Mouse (Mus musculus): Measurements from ENCODE around the gene Gfral.

Gene Gfral

DNA sequence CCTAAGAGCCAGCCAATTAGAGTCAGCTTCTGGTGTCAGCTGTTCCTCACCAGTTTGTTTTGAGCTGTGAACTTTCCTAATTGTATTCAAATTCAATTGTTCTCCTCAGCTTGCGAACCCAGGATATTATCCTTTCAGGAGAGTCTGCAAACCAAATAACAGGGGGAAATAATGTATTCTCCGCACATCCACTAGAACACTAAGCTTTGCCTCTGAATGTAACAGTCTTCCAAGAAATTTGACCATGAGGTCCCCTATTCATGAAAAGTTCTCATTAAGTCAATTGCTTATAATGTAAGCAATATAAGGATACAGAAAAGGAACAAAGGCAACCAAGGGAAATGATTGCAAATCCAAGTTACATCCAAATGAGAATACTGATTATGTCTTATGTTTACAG is at the start of gene Gfral:
Gene Gfral (minus strand): TSS at position 101 of the 400 bp plus-strand sequence.
- no peak for DNase-seq (ENCODE audit: low spot score in 2 of 2)

DNA sequence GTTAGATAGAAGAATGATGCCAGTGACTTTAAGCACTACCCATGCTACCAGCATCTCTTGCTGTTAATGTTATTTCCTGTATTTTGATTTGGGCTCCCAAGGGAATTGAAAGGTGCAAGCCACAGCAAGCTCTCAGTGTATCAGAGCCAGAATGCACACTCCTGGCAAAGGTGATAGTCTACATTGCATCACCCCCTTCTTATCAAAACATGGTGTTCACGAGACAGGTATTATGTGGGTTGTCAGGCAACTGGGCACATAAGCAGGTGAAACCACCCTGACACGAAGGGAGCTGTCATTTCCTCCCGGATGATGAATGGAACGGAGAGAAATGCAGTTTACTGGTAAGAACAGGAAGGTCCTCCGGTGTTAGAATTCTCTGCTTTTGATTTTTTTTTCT is 44.3 kb upstream of the Gfral start:
- no peak for DNase-seq (ENCODE audit: low spot score in 2 of 2)

DNA sequence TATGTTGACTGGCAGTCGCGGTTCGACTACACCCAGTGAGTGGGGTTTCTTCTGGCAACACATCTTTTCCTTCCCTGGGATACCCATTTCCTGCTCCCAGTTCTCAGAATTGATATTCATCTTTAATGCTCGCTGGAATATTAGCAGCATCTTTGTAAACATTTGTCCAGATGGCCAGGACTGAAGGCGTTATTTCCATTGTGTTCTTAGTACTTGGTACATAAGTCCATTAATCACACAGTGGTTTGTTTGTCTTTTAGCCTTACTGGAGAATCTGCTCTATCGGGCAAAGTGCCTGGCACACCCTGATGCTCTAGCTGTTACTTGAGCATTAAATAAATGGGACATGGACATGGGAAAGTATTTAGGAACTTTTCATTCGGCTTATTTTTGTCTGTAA is 39.1 kb upstream of the Gfral start:
- no peak for DNase-seq (ENCODE audit: low spot score in 2 of 2)

DNA sequence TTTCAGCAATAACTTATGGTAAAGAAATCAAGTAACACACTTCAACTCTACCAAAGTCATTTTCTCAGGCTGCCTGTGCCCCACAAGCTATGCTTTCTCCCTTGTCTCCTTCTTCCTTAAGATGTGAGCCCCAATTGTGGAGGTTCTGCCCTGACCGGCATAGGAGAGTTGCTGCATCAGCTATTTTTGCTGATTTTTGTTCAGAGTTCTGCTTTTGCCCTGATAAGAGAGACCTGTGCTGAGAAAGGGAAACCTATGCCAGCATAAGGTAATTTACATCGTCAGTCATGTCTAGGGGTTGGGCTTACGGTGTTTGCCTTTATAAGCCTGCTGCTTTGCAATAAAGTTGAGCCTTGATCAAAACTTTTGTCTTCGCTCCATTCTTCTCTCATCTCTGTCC is 38.7 kb upstream of the Gfral start:
- DNase-seq (ENCODE audit: low spot score in 2 of 2), result no peak

DNA sequence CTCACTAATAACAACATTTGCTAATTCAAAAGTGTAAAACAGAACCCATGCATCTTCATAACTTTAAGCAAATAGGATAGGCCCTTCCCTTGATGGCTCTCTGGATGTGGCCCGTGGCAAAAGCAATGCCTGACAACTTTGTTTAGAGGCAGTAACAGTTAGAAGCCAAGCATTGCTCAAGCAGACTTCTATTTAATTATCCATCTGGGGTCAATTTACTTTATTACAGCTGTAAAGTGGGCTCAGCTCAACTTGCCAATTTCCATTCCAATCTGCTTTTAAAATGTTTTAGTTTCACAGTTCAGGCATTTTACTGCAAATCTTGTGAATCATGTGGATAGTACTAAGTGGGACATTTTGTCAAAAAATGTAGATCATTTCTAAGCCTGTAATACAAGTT is 28.9 kb upstream of the Gfral start:
- no peak for DNase-seq (ENCODE audit: low spot score in 2 of 2)

DNA sequence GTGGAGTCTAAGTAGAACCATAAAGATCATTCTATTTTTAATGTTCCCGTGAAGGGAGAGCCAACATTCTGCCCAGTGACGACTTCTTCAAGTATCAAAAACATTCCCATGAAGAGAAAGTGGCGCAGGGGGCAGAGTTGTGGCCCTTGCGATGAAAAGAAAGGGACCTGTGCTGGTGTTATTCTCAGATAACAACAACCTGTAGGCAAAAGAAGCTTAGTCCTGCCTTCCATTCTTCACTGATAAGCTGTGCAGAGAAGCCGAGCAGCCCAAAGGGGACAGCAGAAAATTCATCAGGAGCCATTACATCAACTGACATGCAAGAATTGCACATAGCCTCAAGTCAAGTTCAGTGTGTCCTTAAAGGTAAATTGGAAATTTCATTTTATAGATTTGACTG is 24.5 kb upstream of the Gfral start:
- DNase-seq (ENCODE audit: low spot score in 2 of 2), result no peak

DNA sequence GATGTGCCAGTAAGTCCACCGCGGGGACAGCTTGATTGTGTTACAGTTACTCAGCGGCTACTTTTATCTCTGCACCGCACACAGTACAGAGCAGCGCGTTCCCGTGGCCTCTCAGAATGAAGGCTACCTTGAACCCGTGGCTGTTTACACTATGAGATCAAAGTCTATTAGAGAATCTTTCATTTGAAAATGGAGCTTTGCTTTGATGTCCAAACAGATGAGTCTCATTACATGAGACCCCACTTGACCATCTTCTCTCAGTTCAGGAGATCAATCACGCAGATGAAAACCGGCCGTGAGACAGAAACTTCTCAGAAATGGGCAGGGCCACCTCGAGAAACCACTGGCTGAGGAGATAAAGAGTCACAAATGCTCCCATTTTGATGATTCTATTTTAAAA is 23.8 kb upstream of the Gfral start:
- DNase-seq (ENCODE audit: low spot score in 2 of 2), result no peak

DNA sequence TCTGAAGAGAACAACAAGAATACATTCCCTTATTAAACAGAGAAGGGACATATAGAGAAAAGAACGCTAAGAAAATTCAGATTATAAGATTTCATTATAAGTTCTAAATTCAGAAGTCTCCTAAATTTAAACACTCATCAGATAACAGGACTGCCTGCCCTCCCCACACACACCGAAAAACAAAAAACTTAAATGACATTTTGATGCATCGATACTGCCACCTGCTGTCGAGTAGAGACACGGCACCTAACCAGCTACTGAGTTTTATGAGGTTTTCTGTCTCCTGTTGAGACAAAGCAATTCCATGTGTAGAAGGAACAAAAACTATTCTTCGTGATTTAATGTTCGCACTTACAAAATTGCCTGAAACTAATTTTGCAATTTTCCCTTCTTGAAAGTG is 23.2 kb upstream of the Gfral start:
- DNase-seq (ENCODE audit: low spot score in 2 of 2), result peak; percentile 3 to 35

DNA sequence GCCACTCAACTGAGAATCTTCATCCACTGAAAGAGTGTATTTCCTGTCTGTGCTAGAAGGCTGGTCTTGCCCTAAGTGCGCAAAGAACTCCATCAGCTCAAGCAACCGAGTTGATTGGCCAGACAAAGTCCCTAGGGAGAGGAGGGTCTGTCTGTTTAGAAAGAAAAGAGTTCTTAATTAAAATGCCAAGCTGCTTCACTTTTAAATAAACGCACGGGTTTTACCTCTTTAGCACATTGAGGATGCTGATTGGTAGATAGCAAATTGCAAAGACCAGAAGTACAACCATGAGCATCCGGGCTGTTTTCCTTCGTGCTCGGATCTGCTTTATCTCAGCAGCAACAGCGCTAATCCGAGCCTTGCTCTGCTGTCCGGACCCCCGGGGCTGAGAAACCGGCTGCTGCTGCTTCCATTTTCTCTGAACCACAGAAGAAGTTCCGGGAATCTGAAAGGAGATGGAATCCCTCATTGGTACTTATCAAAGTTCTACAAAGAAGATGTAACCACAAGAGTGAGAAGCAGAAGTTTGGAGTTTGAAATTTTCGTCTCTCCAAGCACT is 22.6 kb upstream of the Gfral start:
- DNase-seq (ENCODE audit: low spot score in 2 of 2), result peak in 1 of 2 experiments; percentile 2

DNA sequence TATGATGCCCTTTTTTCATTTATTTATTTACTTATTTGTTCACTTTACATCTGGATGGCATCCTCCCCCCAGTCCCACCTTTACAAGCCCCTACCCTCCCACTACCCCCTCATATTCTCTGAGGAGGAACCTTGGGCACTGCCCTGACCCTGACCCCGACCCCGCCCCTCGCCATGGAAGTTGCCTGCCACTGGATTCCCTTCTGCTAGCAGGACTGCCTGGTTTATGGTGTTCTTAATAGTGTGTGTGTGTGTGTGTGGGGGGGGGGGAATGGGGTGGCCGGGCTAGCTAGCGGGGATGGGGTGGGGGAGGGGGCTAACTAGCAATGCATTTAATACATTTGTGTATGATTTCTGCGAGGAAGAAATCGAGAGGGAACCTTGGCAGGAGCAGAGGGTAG is 21.4 kb upstream of the Gfral start:
- no peak for DNase-seq (ENCODE audit: low spot score in 2 of 2)

DNA sequence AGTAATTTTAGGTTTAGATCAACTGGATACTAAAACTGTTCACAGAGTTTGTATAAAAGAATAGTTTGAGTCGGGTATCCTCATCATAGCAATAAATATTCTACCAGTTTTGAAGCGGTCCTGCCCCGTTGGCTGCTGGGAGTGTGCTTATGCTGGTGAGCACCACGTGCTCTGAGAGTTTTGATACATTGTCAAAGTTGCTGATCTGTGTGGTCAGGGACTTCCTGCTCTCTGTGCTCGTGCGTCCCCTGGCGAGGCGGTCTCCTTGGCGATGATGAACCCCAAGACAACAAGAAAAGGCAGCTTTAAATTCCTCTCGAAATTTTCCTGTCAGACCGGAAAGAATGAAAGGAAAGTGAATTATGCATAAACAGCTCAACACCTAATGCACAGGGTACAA is 16.9 kb upstream of the Gfral start:
- no peak for DNase-seq (ENCODE audit: low spot score in 2 of 2)

DNA sequence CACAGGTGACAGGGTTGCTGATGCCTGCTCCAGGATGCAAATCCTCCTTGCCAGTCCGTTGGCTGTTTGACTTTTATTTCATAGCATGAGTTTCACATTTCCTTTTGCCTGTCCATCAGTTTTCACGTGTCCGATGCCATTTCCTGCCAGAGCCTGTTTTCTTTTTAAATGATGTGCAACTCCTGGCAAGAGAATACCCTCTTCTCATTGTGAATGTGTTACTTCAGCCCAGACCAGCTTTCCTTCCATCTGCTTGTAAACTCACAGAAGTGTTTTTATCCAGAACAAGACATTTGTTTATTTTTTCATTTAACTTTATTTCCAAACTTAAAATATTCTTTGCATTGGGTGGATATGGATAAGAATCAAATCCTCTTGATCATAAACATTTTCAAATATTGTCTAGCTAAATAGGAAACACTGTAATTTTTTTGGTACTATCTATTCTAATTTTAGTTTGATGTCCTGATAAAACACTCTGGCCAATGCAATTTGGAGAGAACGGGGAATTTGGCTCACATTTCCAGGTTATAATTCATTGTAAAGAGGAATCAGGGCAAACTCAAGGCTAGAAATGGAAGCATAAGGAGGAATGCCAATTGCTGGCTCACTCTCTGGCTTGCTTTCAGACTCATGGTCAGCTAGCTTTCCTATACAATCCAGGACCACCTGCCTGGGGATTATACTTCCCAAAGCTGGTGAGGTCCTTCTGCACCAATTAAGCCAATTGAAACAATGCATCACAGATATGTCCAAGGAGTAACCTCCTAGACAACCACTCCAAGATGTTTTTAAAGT is 3.9 kb upstream of the Gfral start:
- no peak for DNase-seq (ENCODE audit: low spot score in 2 of 2)

DNA sequence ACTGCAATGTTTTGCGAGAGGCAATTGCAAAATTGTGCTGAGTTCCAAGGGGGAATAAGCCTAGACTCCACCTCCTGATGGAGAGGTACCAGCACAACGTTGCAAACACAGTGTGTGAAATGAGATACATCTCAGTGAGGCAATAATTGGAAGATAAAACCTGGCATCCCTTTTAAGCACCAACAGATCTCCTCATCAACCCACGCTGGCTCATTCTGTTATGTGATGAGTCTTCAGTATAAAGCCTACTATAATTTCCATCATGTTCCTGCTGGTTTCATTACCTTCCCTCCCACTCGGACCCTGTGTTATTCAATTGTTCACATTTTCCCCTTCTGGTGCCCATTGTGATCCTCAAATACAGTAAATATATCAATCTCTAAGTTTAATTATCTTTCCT is 1.2 kb upstream of the Gfral start:
- no peak for DNase-seq (ENCODE audit: low spot score in 2 of 2)

DNA sequence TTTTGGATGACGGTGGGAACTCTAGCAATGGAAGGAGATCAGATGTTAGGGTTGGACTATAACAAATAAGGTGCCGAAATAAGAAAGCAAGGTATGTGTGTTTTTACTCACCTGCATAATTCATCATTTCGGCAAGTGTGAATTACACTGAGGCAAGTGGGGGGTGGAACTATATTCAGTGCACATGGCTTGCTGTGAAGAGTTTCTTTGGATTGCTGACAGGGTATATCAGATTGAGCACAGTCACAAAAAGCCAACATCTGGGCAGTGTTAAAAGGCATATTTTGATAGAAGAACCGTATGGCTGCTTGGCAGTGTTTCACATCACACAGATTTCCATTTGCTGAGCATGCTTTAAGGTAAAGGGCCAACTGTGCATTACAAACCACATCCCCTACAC is 16.5 kb downstream of the Gfral start:
- no peak for DNase-seq (ENCODE audit: low spot score in 2 of 2)

DNA sequence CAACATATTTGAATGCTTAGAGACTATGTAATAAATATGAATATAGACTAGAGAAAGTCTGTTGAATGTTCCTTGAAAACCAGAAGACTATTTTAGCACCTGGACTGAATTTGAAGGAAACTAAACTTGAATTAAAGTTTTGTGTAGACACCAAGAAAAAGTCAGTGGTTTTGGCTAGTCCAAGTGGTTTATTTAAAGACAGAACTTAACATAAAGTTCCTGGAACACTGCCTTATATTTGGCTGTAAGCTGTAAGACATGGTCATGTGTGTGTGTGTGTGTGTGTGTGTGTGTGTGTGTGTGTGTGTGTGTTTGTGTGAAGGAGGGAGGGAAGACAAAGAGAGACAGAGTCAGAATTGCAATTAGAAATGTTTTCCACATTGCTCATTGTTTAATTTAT is 34.2 kb downstream of the Gfral start:
- DNase-seq (ENCODE audit: low spot score in 2 of 2), result no peak

DNA sequence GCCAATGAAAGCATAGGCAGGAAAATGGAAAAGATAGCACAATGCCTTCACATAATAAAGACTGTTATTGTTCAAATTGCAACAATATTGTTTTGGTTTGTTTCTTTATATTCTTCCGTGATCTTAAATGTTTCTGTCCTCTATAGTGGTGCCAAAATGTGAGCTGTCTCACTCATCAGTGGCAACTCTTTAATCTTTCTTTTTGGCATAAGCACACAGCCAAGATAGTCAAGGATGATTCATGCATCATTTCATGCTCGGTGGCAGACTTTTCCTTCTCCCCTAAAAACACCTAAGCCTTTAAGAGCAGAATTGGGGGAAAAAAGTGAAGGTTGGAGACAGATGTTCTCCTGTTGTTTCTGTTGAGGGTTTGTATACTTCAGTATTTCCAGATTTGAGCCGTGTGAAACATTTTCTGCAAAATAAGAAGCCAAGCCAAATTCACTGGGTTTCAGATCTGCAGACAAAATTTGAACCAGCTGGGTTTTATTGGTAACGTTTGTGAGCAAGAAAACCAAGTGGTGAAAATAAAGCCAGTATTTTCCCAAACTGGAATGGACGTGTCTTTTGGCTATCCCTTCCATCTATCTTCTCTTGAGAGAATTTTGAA is 40.7 kb downstream of the Gfral start:
- no peak for DNase-seq (ENCODE audit: low spot score in 2 of 2)

DNA sequence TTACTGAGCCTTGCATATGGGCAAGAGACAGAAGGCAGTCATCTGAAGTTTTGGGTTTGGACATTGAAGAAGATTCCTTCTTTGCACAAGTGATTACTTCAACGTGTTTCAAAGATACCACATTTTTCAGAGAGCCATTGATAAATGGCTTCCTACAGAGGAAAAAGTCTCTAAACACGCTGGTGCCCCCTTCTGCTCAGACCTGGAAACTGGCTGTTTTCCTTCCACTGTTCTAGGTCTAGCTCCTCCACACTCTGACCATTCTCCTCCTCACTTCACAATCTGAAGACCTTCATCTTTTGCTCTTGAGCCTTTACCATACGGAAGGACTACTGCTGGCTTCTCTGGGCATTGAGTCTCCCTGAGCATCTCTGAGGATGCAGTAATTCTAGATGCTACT is 45.1 kb downstream of the Gfral start:
- no peak for DNase-seq (ENCODE audit: low spot score in 2 of 2)

DNA sequence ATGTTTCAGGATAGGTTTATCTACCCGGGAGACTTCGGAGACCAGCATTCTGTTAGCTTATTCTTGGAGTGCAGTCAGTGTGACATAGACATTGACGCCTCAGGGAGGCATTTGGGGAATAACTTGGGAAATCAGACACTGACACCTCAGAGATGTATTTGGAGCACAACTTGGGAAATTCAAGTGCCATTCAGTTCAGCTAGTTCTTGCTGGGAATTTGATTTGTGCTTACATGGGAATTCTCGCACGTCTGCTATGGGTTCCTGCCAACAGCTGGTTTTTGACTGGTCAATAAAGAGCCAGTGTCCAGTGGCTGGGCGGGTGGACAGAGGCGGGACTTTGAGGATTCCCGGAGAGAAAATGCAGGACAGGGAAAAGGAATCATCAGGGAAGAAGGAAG is 51.0 kb downstream of the Gfral start:
- DNase-seq (ENCODE audit: low spot score in 2 of 2), result no peak

DNA sequence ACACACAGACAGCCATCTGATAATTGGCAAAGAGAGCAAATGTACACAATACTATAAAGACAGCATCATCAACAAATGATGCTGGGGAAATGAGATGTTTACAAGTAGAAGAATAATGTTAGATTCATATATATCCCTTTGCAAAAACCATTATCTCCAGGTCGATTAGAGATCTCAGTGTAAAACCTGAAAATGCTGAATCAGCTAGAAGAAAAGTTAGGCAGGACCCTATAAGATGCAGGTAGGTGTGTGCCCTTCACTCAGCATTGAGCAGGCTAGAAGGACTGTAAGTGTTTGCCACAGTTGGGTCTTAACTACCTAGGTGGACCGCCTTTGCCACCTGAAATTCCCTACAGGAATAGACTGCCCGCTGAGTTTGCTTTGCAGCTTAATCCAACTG is 67.9 kb downstream of the Gfral start:
- no peak for DNase-seq (ENCODE audit: low spot score in 2 of 2)

DNA sequence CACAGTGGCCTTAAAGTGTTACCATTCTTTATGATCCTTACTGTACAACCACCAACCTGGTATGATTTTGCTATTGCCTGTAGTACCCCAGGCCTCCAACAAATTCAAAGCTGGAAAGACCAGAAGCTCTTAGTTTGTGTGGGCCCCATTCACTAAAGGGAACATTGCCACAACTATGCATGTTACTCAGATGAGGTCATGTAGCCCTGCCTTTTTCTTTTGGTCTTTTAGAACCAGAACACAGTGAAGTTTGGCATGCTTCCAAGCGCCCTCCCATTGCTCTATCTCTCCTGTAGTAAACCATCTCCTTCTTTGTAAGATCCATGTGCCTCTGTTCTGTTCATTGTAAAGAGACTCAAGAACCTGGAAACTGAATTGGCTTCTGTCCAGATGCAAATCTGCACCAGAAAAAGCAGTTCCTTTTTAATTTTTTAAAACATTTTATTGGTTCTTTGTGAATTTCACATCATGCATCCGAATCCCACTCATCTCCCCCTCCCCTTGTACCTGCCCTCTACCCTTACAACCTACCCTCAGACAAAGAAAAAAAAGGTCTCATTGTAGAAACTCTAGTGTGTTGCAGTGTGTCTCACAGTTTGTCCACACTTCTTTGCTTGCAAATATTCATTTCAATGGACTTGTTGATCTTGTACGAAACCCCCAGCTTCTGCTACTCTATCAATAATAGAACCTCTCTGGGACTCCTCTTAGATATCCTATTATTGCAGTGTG is 74.9 kb downstream of the Gfral start:
- no peak for DNase-seq (ENCODE audit: low spot score in 2 of 2)

DNA sequence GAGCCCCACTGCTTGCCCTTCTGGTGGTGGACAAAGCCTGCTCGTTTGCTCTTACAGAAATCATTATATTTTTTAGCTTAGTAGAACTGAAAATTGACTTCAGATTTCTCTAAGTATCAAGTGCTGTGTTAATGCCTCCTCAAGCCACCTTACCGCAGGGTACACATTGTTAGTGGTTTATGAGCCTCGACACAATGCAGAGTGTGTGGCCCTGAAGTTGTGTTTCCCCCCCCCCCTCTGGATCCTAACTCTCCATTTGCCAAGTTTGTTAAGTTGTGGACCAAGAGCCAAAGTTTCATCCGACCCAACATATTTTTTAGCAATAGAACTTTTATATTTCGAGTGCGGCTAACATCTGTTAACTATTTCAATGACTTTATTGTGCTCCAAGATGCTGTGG is 79.4 kb downstream of the Gfral start:
- no peak for DNase-seq (ENCODE audit: low spot score in 2 of 2)

DNA sequence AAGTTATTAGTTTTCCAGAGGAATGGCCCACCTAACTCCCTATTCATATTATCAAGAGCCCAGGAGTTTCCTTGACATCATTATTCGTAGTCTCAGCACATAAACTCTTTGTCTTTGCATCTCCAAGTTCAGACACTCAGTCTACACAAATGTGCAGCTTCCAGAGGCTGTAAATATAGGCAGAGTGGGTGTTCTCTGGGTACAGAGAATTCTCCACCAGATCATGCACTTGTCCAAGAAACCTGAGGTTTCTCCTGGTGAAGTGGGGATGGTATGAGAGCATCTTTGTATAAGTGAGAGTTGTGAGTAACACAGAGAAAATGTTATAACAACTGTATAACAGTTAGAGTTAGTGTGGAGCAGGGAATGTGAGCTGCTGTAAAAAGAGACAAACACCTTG is 84.1 kb downstream of the Gfral start:
- DNase-seq (ENCODE audit: low spot score in 2 of 2), result no peak

DNA sequence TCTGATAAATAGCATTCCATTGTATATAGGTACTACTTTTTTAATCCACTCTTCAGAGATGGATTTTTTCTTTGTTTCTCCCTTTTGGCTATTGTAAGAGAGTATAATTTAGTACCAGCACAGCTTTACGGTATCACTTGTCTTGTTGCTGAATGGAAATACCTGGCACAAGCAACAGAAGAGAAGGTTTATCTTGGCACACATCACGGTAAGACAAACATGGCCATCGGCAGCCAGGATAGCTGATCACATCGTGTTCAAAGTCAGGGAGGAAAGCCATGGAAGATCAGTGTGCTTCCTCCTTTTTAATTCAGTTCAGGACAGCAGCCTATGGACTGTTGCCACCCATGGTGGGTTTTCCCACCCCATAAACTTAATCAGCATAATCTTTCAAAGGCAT is 89.2 kb downstream of the Gfral start:
- no peak for DNase-seq (ENCODE audit: low spot score in 2 of 2)

All from heart, adult 9 months (tissue).